Comparison of ENCODE assay signal across 8 mouse cellular contexts in the genomic region with DNA sequence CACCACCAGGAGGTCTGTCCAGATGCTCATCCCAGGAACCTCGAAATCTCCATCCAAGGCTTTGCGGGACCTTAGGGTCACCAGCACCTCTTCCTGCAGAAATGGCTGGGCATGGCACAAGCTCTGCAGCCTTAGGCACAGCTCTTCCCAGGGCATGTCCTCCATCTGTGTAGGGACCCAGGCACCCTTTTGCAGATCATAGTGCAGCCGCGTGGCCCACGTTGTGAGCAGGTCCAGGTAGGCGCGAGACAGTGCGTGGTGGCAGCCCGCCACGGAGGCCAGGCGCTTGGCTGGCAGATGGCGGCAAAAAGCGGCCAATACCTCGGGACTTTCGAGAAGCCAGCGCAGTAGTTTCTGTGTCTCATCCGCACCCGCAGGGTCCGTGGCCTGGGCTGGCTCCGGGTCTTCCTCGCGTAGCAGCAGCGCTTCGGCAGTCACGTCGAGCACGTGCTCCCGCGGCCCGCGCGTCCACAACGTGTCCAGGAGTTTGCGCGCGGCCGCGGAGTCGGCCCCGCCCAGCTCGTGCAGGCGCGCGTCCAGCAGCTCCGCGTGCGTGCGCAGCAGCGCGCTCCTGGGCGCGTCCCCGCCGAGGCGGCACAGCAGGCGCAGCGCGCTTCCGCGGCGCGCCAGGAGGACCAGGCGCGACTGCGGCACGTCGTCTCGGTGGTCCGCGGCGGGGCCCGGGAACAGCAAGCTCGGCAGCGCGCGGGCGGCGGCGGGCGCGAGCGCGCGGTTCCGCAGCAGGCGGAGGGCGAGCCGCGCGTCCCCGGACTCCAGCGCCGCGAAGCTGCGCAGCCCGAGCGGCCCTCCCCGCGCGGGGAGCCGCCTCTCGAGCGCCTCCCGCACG. TPM values are rescaled to one million over a fixed set of nuclear protein-coding genes. Genes with fewer than 3 reads are reported as not detected.
DNase-seq lines count a peak whose midpoint lies in the region; ATAC-seq and TF ChIP-seq lines count a peak whose summit lies in the region.

TSS of gene Gas2 (plus strand) at position 766 of the 847 bp plus-strand sequence.

- H3K27ac ChIP-seq in brown adipose tissue, adult 24 weeks (replicated peaks; ENCODE audit: low read depth, low read length), result peak within 1 kb of the TSS; percentile 64
- peak within 1 kb of the TSS; percentile 94 for H3K27ac ChIP-seq in heart, embryonic 12.5 days (ENCODE audit: poor library complexity, severe bottlenecking)
- H3K27ac ChIP-seq in kidney, postnatal 0 days, result peak within 1 kb of the TSS; percentile 96
- peak within 1 kb of the TSS; percentile 89 for H3K27ac ChIP-seq in liver, adult 2 months (replicated peaks; ENCODE audit: insufficient read depth, low read depth, low read length)

- peak within 1 kb of the TSS; percentile 86 for H3K9ac ChIP-seq in heart, embryonic 12.5 days
- H3K9ac ChIP-seq in kidney, postnatal 0 days (ENCODE audit: low read depth, low read length), result peak within 1 kb of the TSS; percentile 81
- peak within 1 kb of the TSS; percentile 95 for H3K9ac ChIP-seq in liver, adult 2 months (ENCODE audit: low read depth, low read length)

- 8% methylated on average over 94 of the region's 105 CpGs for WGBS in heart, embryonic 12.5 days
- 8% methylated on average over 102 of the region's 105 CpGs for WGBS in kidney, postnatal 0 days
- WGBS in liver, adult 2 months, result 6% methylated on average over 105 of the region's 105 CpGs

- no peaks in the 10 kb centered on the region for H3K27me3 ChIP-seq in heart, embryonic 12.5 days (replicated peaks)
- H3K27me3 ChIP-seq in kidney, postnatal 0 days (ENCODE audit: insufficient read depth, low read length), result no peaks in the 10 kb centered on the region
- no peaks in the 10 kb centered on the region for H3K27me3 ChIP-seq in liver, adult 2 months (ENCODE audit: control insufficient read depth, insufficient read depth, low read length)

- TF ChIP-seq CTCF in kidney, postnatal 0 days (IDR thresholded peaks at IDR 0.05; ENCODE audit: low read depth), result no peak
- no peak for TF ChIP-seq CTCF in liver, adult 2 months (IDR thresholded peaks at IDR 0.05; ENCODE audit: low read depth, low read length)

- no peaks in the 10 kb centered on the region for H3K9me3 ChIP-seq in heart, embryonic 12.5 days (replicated peaks)
- H3K9me3 ChIP-seq in kidney, postnatal 0 days (replicated peaks; ENCODE audit: low read length), result no peaks in the 10 kb centered on the region

- peak; percentile 80 for DNase-seq in kidney, postnatal 0 days (ENCODE audit: low spot score)
- peak; percentile 57 for DNase-seq in liver, adult 2 months (ENCODE audit: extremely low read depth, low read depth, low spot score)
- peak; percentile 80 to 82 for DNase-seq in spleen, postnatal 36 days (ENCODE audit: low spot score in 2 of 2)

- H3K79me2 ChIP-seq in liver, adult 2 months (ENCODE audit: control insufficient read depth, insufficient read depth, low read length), result peaks cover 9% of the 10 kb centered on the region; the same call in 1 of the 2 replicates

- peak within 1 kb of the TSS; percentile 75 for H3K4me2 ChIP-seq in heart, embryonic 12.5 days
- H3K4me2 ChIP-seq in kidney, postnatal 0 days (ENCODE audit: low read length), result peak within 1 kb of the TSS; percentile 60

- peaks cover 20% of the 10 kb centered on the region; the same call in 1 of the 2 replicates for H3K36me3 ChIP-seq in heart, embryonic 12.5 days
- no peaks in the 10 kb centered on the region for H3K36me3 ChIP-seq in kidney, postnatal 0 days (ENCODE audit: insufficient read depth, low read length)
- peaks cover 2% of the 10 kb centered on the region; the same call in 1 of the 2 replicates for H3K36me3 ChIP-seq in liver, adult 2 months (ENCODE audit: control insufficient read depth, insufficient read depth, low read length)

- H3K4me3 ChIP-seq in brown adipose tissue, adult 24 weeks (ENCODE audit: insufficient read depth, low read depth, low read length), result peak within 1 kb of the TSS; percentile 84
- H3K4me3 ChIP-seq in heart, embryonic 12.5 days, result peak within 1 kb of the TSS; percentile 81
- H3K4me3 ChIP-seq in kidney, postnatal 0 days (replicated peaks; ENCODE audit: low read depth, low read length), result peak within 1 kb of the TSS; percentile 73
- H3K4me3 ChIP-seq in liver, adult 2 months (ENCODE audit: insufficient read depth, low read depth, low read length), result peak within 1 kb of the TSS; percentile 88

- peak; percentile 58; the same call in 1 of the 2 replicates for TF ChIP-seq POLR2A in liver, adult 2 months (IDR thresholded peaks at IDR 0.05; ENCODE audit: extremely low read depth, insufficient read depth, low read length)

- peak; percentile 56 for ATAC-seq in CD4-positive, CD25-positive, alpha-beta regulatory T cell, adult 4 months
- ATAC-seq in erythroid progenitor cell, adult 5-6 weeks (replicated peaks; ENCODE audit: low FRiP score, poor library complexity, severe bottlenecking), result peak; percentile 64
- peak; percentile 90 for ATAC-seq in heart, embryonic 12.5 days (ENCODE audit: insufficient number of reproducible peaks, low FRiP score)
- peak; percentile 83 for ATAC-seq in kidney, postnatal 0 days (replicated peaks; ENCODE audit: low FRiP score, low read depth)
- ATAC-seq in monocyte, adult 5-6 weeks (replicated peaks; ENCODE audit: insufficient number of reproducible peaks, low FRiP score, low TSS enrichment, poor library complexity, severe bottlenecking), result peak; percentile 62; the same call in 1 of the 2 replicates

- H3K4me1 ChIP-seq in brown adipose tissue, adult 24 weeks (ENCODE audit: control insufficient read depth, insufficient read depth, insufficient read length, low read length), result peaks cover 5% of the 10 kb centered on the region
- H3K4me1 ChIP-seq in heart, embryonic 12.5 days (replicated peaks), result peaks cover 12% of the 10 kb centered on the region
- H3K4me1 ChIP-seq in kidney, postnatal 0 days (replicated peaks; ENCODE audit: insufficient read depth, low read length), result peaks cover 5% of the 10 kb centered on the region; the same call in 1 of the 2 replicates
- peaks cover 9% of the 10 kb centered on the region for H3K4me1 ChIP-seq in liver, adult 2 months (ENCODE audit: control insufficient read depth, insufficient read depth, low read length)

RNA-seq across cellular contexts. Expression of gene Gas2, which starts in this region (rescaled TPM):
- 1 to 10 TPM; 2.1 to 2.3 TPM for polyA plus RNA-seq in CD4-positive, CD25-positive, alpha-beta regulatory T cell, adult 4 months (2017; shearing (Covaris generic))
- polyA plus RNA-seq in brown adipose tissue, adult 24 weeks (2012; ENCODE audit: insufficient read depth, insufficient read length, missing spikeins), result 4.2 and 4.7 TPM in 2 replicates
- 4.2 and 4.3 TPM in 2 replicates for total RNA-seq in erythroid progenitor cell, adult 5-6 weeks (2015; ENCODE audit: low replicate concordance)
- total RNA-seq in erythroid progenitor cell, adult 5-6 weeks (2017; ENCODE audit: low replicate concordance), result 4.9 and 7.6 TPM in 2 replicates
- 7.1 and 8.1 TPM in 2 replicates for polyA plus RNA-seq in heart, embryonic 12.5 days (2016; fragmentation: Nextera tagmentation; extraction: Ambion mirVana)
- polyA plus RNA-seq in kidney, postnatal 0 days (2015; fragmentation: Nextera tagmentation; extraction: Ambion mirVana), result 156 and 184 TPM in 2 replicates
- total RNA-seq in liver, adult 2 months (2014; rRNA removed), result 43.6 and 99.9 TPM in 2 replicates
- 15.7 and 23.0 TPM in 2 replicates for polyA plus RNA-seq in liver, adult 2 months (2012; rRNA removed)
- total RNA-seq in monocyte, adult 5-6 weeks (2017), result 1.9 to 18.8 TPM (median 3.1 TPM) in 3 replicates

Comparison
In these comparisons a context has a peak if more than half of its experiments do, and no peak if none do; other contexts are left out.
1. Peak in every context shown above with its lines: DNase-seq, ATAC-seq, H3K4me3 ChIP-seq and H3K27ac ChIP-seq.